In the genomic region with DNA sequence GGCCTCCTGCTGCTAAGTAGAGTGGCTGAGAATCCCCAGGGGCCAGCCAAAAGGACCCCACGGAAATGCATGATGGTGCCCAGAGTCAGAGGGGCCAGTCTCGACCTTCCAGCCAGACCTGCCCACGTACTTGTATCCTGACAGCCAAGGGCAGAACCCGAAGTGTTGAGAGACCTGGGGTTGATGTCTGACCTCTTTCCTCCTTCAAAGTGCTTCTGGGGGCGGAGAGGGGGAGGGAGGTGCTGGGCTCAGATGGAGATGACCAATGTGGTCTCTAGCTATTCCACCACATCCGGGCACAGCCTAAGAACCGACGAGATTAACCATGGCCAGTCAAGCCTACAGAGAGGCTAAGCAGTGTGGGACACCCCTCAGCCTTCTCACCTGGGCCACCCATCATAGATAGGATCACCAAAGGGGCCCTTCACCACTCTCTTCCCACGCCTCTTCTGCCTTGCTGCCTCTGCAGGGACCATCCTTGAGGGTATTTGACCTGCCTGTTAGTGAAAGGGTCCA, we compare ENCODE assay signal across 14 mouse cellular contexts. TPM values are rescaled to one million over a fixed set of nuclear protein-coding genes. Genes with fewer than 3 reads are reported as not detected.
DNase-seq lines count a peak whose midpoint lies in the region; ATAC-seq and TF ChIP-seq lines count a peak whose summit lies in the region.
"Had no signal": no experiment of that assay in that cellular context is flagged by ENCODE, and none has a peak within 500 bp of the region (broad histone marks: within the 10 kb centered on the region; RNA-seq: fewer than 3 reads in every experiment).

No protein-coding gene starts in this region.

- no peak overlapping the region for H3K4me2 ChIP-seq in kidney, postnatal 0 days (ENCODE audit: low read length)
- H3K4me2 ChIP-seq: embryonic facial prominence, embryonic 12.5 days; forebrain, embryonic 13.5 days; neural tube, embryonic 12.5 days had no signal

- no peaks in the 10 kb centered on the region for H3K9me3 ChIP-seq in kidney, postnatal 0 days (replicated peaks; ENCODE audit: low read length)
- H3K9me3 ChIP-seq: embryonic facial prominence, embryonic 12.5 days; forebrain, embryonic 13.5 days; neural tube, embryonic 12.5 days had no signal

- H3K27ac ChIP-seq in gastrocnemius, adult 2 months, result peak overlapping the region; percentile 84
- peak overlapping the region; percentile 48; the same call in 1 of the 2 replicates for H3K27ac ChIP-seq in kidney, postnatal 0 days
- 0 out of 2 replicates have a peak overlapping the region, but pooled peaks have one; percentile 40 for H3K27ac ChIP-seq in spleen, adult 2 months (ENCODE audit: insufficient read depth, low read length)
- H3K27ac ChIP-seq in small intestine, adult 2 months (ENCODE audit: insufficient read depth, low read depth, low read length), result peak overlapping the region; percentile 88
- H3K27ac ChIP-seq: embryonic facial prominence, embryonic 12.5 days; forebrain, embryonic 13.5 days; neural tube, embryonic 12.5 days had no signal

- H3K4me1 ChIP-seq in kidney, postnatal 0 days (replicated peaks; ENCODE audit: insufficient read depth, low read length), result peaks cover 51% of the 10 kb centered on the region
- no peaks in the 10 kb centered on the region for H3K4me1 ChIP-seq in spleen, adult 2 months (ENCODE audit: control insufficient read depth, insufficient read depth, insufficient read length)
- H3K4me1 ChIP-seq in small intestine, adult 2 months (ENCODE audit: control insufficient read depth, insufficient read depth, insufficient read length, low read length), result peaks cover 64% of the 10 kb centered on the region

- no peak overlapping the region for H3K9ac ChIP-seq in kidney, postnatal 0 days (ENCODE audit: low read depth, low read length)
- H3K9ac ChIP-seq: embryonic facial prominence, embryonic 12.5 days; forebrain, embryonic 13.5 days; neural tube, embryonic 12.5 days had no signal

- WGBS in kidney, postnatal 0 days, result 58% methylated on average over 9 of the region's 9 CpGs
- WGBS in spleen, adult 2 months, result 87% methylated on average over 9 of the region's 9 CpGs
- 71% methylated on average over 9 of the region's 9 CpGs for WGBS in small intestine, adult 2 months

- no peaks in the 10 kb centered on the region for H3K27me3 ChIP-seq in kidney, postnatal 0 days (ENCODE audit: insufficient read depth, low read length)
- H3K27me3 ChIP-seq in spleen, adult 2 months (ENCODE audit: control insufficient read depth, insufficient read depth, low read length), result no peaks in the 10 kb centered on the region
- no peaks in the 10 kb centered on the region for H3K27me3 ChIP-seq in small intestine, adult 2 months (ENCODE audit: control insufficient read depth, insufficient read depth, low read length)
- H3K27me3 ChIP-seq: embryonic facial prominence, embryonic 12.5 days; forebrain, embryonic 13.5 days had no signal

- no peak for TF ChIP-seq POLR2A in spleen, adult 2 months (IDR thresholded peaks at IDR 0.05; ENCODE audit: low read depth, low read length)
- TF ChIP-seq POLR2A in small intestine, adult 2 months (IDR thresholded peaks at IDR 0.05; ENCODE audit: low read depth, low read length), result no peak

- TF ChIP-seq CTCF in gastrocnemius, adult 2 months (IDR thresholded peaks at IDR 0.05), result no peak
- no peak for TF ChIP-seq CTCF in kidney, postnatal 0 days (IDR thresholded peaks at IDR 0.05; ENCODE audit: low read depth)
- no peak for TF ChIP-seq CTCF in spleen, adult 2 months (IDR thresholded peaks at IDR 0.05; ENCODE audit: extremely low read depth, insufficient read depth, insufficient read length, insufficient replicate concordance)
- TF ChIP-seq CTCF in small intestine, adult 2 months (IDR thresholded peaks at IDR 0.05; ENCODE audit: extremely low read depth, insufficient read length, insufficient replicate concordance, low read depth, low read length), result no peak

- DNase-seq in gastrocnemius, adult 2 months, result no peak
- no peak for DNase-seq in gastrocnemius, adult 18-20 months (ENCODE audit: low spot score)
- no peak for DNase-seq in kidney, postnatal 0 days (ENCODE audit: low spot score)
- no peak for DNase-seq in kidney, postnatal 25 days
- no peak for DNase-seq in spleen, adult 2 months (ENCODE audit: low read depth in 1 of 2, low spot score in 2 of 2)
- no peak for DNase-seq in spleen, adult 18-20 months
- DNase-seq in thymus, adult 18-20 months, result no peak
- DNase-seq: thymus, adult 2 months had no signal

- no peak for ATAC-seq in kidney, postnatal 0 days (replicated peaks; ENCODE audit: low FRiP score, low read depth)
- ATAC-seq: forebrain, embryonic 13.5 days; intestine, embryonic 16.5 days; lung, postnatal 0 days had no signal

- peaks cover 52% of the 10 kb centered on the region for H3K36me3 ChIP-seq in kidney, postnatal 0 days (ENCODE audit: insufficient read depth, low read length)
- peaks cover 23% of the 10 kb centered on the region for H3K36me3 ChIP-seq in spleen, adult 2 months (ENCODE audit: control insufficient read depth, insufficient read depth, low read length)
- peaks cover 64% of the 10 kb centered on the region for H3K36me3 ChIP-seq in small intestine, adult 2 months (ENCODE audit: control insufficient read depth, insufficient read depth, low read length)

- intact Hi-C loops in gastrocnemius, adult 2 months (cut with DNase I), result loop anchor here (5.0 kb wide), 1 partner anchor 33 kb away; no protein-coding TSS in a partner anchor

- H3K4me3 ChIP-seq in gastrocnemius, adult 2 months, result peak overlapping the region; percentile 36
- H3K4me3 ChIP-seq in kidney, postnatal 0 days (replicated peaks; ENCODE audit: low read depth, low read length), result no peak overlapping the region
- no peak overlapping the region for H3K4me3 ChIP-seq in spleen, adult 2 months (ENCODE audit: extremely low read depth, insufficient read depth, insufficient read length)
- H3K4me3 ChIP-seq in small intestine, adult 2 months (ENCODE audit: low read depth, low read length), result no peak overlapping the region
- H3K4me3 ChIP-seq: embryonic facial prominence, embryonic 12.5 days; forebrain, embryonic 13.5 days; neural tube, embryonic 12.5 days had no signal

RNA-seq across cellular contexts. Expression of gene Ppara, which starts 29.7 kb away (rescaled TPM):
- total RNA-seq in gastrocnemius, adult 2 months (2021), result 10 to 100 TPM; 15.4 to 47.2 TPM
- total RNA-seq in gastrocnemius, adult 18-20 months (2021), result 10 to 100 TPM; 21.9 to 22.2 TPM
- 10.9 and 12.0 TPM in 2 replicates for polyA plus RNA-seq in kidney, postnatal 0 days (2015; fragmentation: Nextera tagmentation; extraction: Ambion mirVana)
- polyA plus RNA-seq in spleen, adult 2 months (2012; rRNA removed), result 0.06 and 0.14 TPM in 2 replicates
- polyA plus RNA-seq in small intestine, adult 2 months (2012; rRNA removed), result 3.7 and 7.2 TPM in 2 replicates
